Mouse (Mus musculus): ENCODE results near the gene Prkn.

DNA sequence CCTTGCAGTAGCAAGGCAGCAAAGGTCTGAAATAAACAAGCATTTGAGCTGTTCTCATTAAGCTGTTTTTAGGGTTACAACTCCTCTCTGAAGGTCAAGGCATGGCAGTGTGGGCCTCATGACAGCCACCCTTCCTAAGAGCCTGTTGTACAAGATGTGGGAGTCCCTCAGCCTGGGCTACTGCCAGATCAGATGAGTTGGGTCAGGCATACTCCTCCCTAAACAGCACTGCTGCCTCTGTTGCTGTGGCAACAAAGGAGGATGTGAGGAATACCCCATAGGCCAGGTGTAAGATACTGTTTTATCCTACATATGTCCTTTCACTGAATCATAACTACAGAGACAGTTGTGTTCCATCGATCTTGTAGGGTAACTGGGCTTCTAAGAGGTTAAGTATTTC lies 882.3 kb downstream of the Prkn start:
- TF ChIP-seq POLR2A (IDR thresholded peaks at IDR 0.05; ENCODE audit: low read depth, low read length) (no peak), CTCF (IDR thresholded peaks at IDR 0.05; ENCODE audit: borderline replicate concordance, insufficient read depth, low read length) (no peak)
